Mouse (Mus musculus): ENCODE results near the gene Gm15446. TPM values are rescaled to one million over a fixed set of nuclear protein-coding genes. Genes with fewer than 3 reads are reported as not detected.
"Not testable (repeated sequence)": the region's sequence is repeated elsewhere in the genome, so short reads cannot be mapped to it uniquely, and the experiment has no call there.

Gm15446 gene
- total RNA-seq (2021), result 10 to 100 TPM; 38.3 to 39.0 TPM
- long read RNA-seq, experiment 1, partial matches to known transcripts, result 3 of 32 reads
- long read RNA-seq, experiment 1, other reads (novel, unspliced or antisense), result 26 of 32 reads
- long read RNA-seq, experiment 2, partial matches to known transcripts, result 4 of 39 reads
- long read RNA-seq, experiment 2, other reads (novel, unspliced or antisense), result 33 of 39 reads

- DNase-seq (ENCODE audit: low spot score in 2 of 2), result peak; percentile 89 to 93
Observed at GRCm38 (mm10) chr5:109923261-109924071, at the start of gene Gm15446. Gene Gm15446 (plus strand): TSS chr5:109923400.

GRCm38 (mm10) chr5:109924129-109924528 is 929 bp downstream of the Gm15446 start:
- peak; percentile 5 to 18 for DNase-seq (ENCODE audit: low spot score in 2 of 2)

DNA sequence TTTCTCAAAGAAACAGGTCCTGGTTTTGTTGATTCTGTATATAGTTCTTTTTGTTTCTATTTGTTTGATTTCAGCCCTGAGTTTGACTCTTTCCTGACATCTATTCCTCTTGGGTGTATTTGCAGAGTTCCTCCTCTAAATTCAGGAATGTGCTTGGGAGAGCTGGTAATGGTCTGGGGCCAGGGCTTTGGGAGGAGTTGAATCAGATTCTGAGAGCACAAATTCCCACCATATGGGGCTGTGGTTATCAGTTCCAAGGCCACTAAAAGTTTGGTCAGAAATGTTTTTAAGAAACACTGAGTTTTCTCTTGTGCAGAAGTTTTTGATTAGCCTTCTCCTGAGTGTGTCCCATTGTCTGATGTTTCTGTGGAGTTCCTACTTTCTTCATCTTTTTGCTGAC is 1.7 kb downstream of the Gm15446 start:
- no peak for DNase-seq (ENCODE audit: low spot score in 2 of 2)

GRCm38 (mm10) chr5:109950281-109950680 is 27.1 kb downstream of the Gm15446 start:
- DNase-seq (ENCODE audit: low spot score in 2 of 2), result no peak

GRCm38 (mm10) chr5:109980743-109981142 is 57.5 kb downstream of the Gm15446 start:
- not testable (repeated sequence) for DNase-seq (ENCODE audit: low spot score in 2 of 2)

Other genes starting within 250 kb of the Gm15446 start
- 1 to 10 TPM; 2.0 to 3.1 TPM for gene 5430403G16Rik, start 232.4 kb upstream of the Gm15446 start, total RNA-seq (2021)
- 1 to 10 TPM; 3.3 to 4.5 TPM for gene 4930522L14Rik, start 171.5 kb upstream of the Gm15446 start, total RNA-seq (2021)
- gene Zfp932, start 73.1 kb downstream of the Gm15446 start, total RNA-seq (2021), result 10 to 100 TPM; 49.6 to 57.0 TPM
- 1 to 10 TPM; 6.3 to 7.8 TPM for gene Gm17655, start 149.1 kb downstream of the Gm15446 start, total RNA-seq (2021)
- under 1 TPM; 0.48 to 0.62 TPM for gene Gm35315, start 171.0 kb downstream of the Gm15446 start, total RNA-seq (2021)
- gene Plcxd1, start 176.6 kb downstream of the Gm15446 start, total RNA-seq (2021), result 1 to 10 TPM; 2.8 to 3.7 TPM
- 10 to 100 TPM; 76.3 to 84.0 TPM for gene Gtpbp6, start 184.8 kb downstream of the Gm15446 start, total RNA-seq (2021)
- 10 to 100 TPM; 15.5 to 16.5 TPM for gene Zfp605, start 186.7 kb downstream of the Gm15446 start, total RNA-seq (2021)
- 10 to 100 TPM; 66.3 to 67.1 TPM for gene Chfr, start 212.4 kb downstream of the Gm15446 start, total RNA-seq (2021)